Mouse (Mus musculus): ENCODE measurements around the gene Relb. TPM values are rescaled to one million over a fixed set of nuclear protein-coding genes. Genes with fewer than 3 reads are reported as not detected.
A peak's percentile ranks its signal among the peaks of the same experiment; 100 is the strongest.

Relb gene
- polyA plus RNA-seq, 1 experiment from 2014 or later = 10.5 TPM

GRCm38 (mm10) chr7:19573776-19574140, 55.5 kb downstream of the Relb start:
- 9% methylated on average over 16 of the region's 16 CpGs for WGBS
- ATAC-seq = no peak
- no peak for TF ChIP-seq CTCF (IDR thresholded peaks at IDR 0.05; ENCODE audit: low read depth)

GRCm38 (mm10) chr7:19572926-19573775, 56.1 kb downstream of the Relb start:
- peak; percentile 36 for TF ChIP-seq CTCF (IDR thresholded peaks at IDR 0.05; ENCODE audit: low read depth)
- H3K4me1 ChIP-seq (replicated peaks; ENCODE audit: control insufficient read depth, insufficient read depth, low read length) = peaks cover 18% of the 10 kb centered on the region
- peak; percentile 86 for ATAC-seq
- peak overlapping the region; percentile 88 for H3K27ac ChIP-seq (ENCODE audit: low read depth, low read length)
- H3K9me3 ChIP-seq (ENCODE audit: control insufficient read depth) = no peaks in the 10 kb centered on the region
- peak overlapping the region; percentile 62 for H3K4me3 ChIP-seq (ENCODE audit: low read depth, low read length)
- peak overlapping the region; percentile 75 for H3K9ac ChIP-seq (ENCODE audit: low read depth, low read length)
- H3K27me3 ChIP-seq (replicated peaks; ENCODE audit: control insufficient read depth, insufficient read depth, low read length) = peaks cover 12% of the 10 kb centered on the region; the same call in 1 of the 2 replicates
- under 1% methylated on average over 53 of the region's 53 CpGs for WGBS
- H3K36me3 ChIP-seq (ENCODE audit: control insufficient read depth, insufficient read depth) = peaks cover 12% of the 10 kb centered on the region; the same call in 1 of the 2 replicates
- peak overlapping the region; percentile 89 for H3K4me2 ChIP-seq (replicated peaks; ENCODE audit: low read depth)

More at GRCm38 (mm10) chr7:19573776-19574140, 55.5 kb downstream of the Relb start:
- H3K36me3 ChIP-seq (ENCODE audit: control insufficient read depth, insufficient read depth) = peaks cover 12% of the 10 kb centered on the region; the same call in 1 of the 2 replicates
- H3K4me1 ChIP-seq (replicated peaks; ENCODE audit: control insufficient read depth, insufficient read depth, low read length) = peaks cover 18% of the 10 kb centered on the region
- peak overlapping the region; percentile 62 for H3K4me3 ChIP-seq (ENCODE audit: low read depth, low read length)
- no peaks in the 10 kb centered on the region for H3K9me3 ChIP-seq (ENCODE audit: control insufficient read depth)
- H3K27me3 ChIP-seq (replicated peaks; ENCODE audit: control insufficient read depth, insufficient read depth, low read length) = peaks cover 12% of the 10 kb centered on the region; the same call in 1 of the 2 replicates
- H3K9ac ChIP-seq (ENCODE audit: low read depth, low read length) = peak overlapping the region; percentile 75
- H3K27ac ChIP-seq (ENCODE audit: low read depth, low read length) = peak overlapping the region; percentile 88
- H3K4me2 ChIP-seq (replicated peaks; ENCODE audit: low read depth) = peak overlapping the region; percentile 89

GRCm38 (mm10) chr7:19569647-19570046, 59.6 kb downstream of the Relb start:
- WGBS = 81% methylated on average over 3 of the region's 3 CpGs
- no peak for TF ChIP-seq CTCF (IDR thresholded peaks at IDR 0.05; ENCODE audit: low read depth)
- ATAC-seq = no peak
- Histone ChIP-seq H3K9ac (ENCODE audit: low read depth, low read length) (no peak overlapping the region), H3K36me3 (ENCODE audit: control insufficient read depth, insufficient read depth) (peaks cover 27% of the 10 kb centered on the region; the same call in 1 of the 2 replicates), H3K4me2 (replicated peaks; ENCODE audit: low read depth) (no peak overlapping the region), H3K4me1 (replicated peaks; ENCODE audit: control insufficient read depth, insufficient read depth, low read length) (peaks cover 10% of the 10 kb centered on the region; the same call in 1 of the 2 replicates), H3K27me3 (replicated peaks; ENCODE audit: control insufficient read depth, insufficient read depth, low read length) (no peaks in the 10 kb centered on the region), H3K9me3 (ENCODE audit: control insufficient read depth) (no peaks in the 10 kb centered on the region), H3K27ac (ENCODE audit: low read depth, low read length) (no peak overlapping the region), H3K4me3 (ENCODE audit: low read depth, low read length) (no peak overlapping the region)

GRCm38 (mm10) chr7:19567426-19567825, 61.8 kb downstream of the Relb start:
- Histone ChIP-seq H3K27me3 (replicated peaks; ENCODE audit: control insufficient read depth, insufficient read depth, low read length) (no peaks in the 10 kb centered on the region), H3K4me1 (replicated peaks; ENCODE audit: control insufficient read depth, insufficient read depth, low read length) (peaks cover 7% of the 10 kb centered on the region; the same call in 1 of the 2 replicates), H3K27ac (ENCODE audit: low read depth, low read length) (no peak overlapping the region), H3K4me3 (ENCODE audit: low read depth, low read length) (no peak overlapping the region), H3K9me3 (ENCODE audit: control insufficient read depth) (no peaks in the 10 kb centered on the region), H3K4me2 (replicated peaks; ENCODE audit: low read depth) (no peak overlapping the region), H3K9ac (ENCODE audit: low read depth, low read length) (no peak overlapping the region), H3K36me3 (ENCODE audit: control insufficient read depth, insufficient read depth) (peaks cover 32% of the 10 kb centered on the region)
- no peak for TF ChIP-seq CTCF (IDR thresholded peaks at IDR 0.05; ENCODE audit: low read depth)
- no peak for ATAC-seq
- 85% methylated on average over 8 of the region's 8 CpGs for WGBS

- Histone ChIP-seq H3K27me3 (replicated peaks; ENCODE audit: control insufficient read depth, insufficient read depth, low read length) (no peaks in the 10 kb centered on the region), H3K27ac (ENCODE audit: low read depth, low read length) (no peak overlapping the region), H3K4me1 (replicated peaks; ENCODE audit: control insufficient read depth, insufficient read depth, low read length) (no peaks in the 10 kb centered on the region), H3K9me3 (ENCODE audit: control insufficient read depth) (no peaks in the 10 kb centered on the region), H3K4me3 (ENCODE audit: low read depth, low read length) (no peak overlapping the region), H3K36me3 (ENCODE audit: control insufficient read depth, insufficient read depth) (peaks cover 32% of the 10 kb centered on the region), H3K9ac (ENCODE audit: low read depth, low read length) (no peak overlapping the region), H3K4me2 (replicated peaks; ENCODE audit: low read depth) (no peak overlapping the region)
- WGBS = 91% methylated on average over 2 of the region's 2 CpGs
- TF ChIP-seq CTCF (IDR thresholded peaks at IDR 0.05; ENCODE audit: low read depth) = no peak
- ATAC-seq = no peak
Measured at GRCm38 (mm10) chr7:19565803-19566202, 63.4 kb downstream of the Relb start.

- no peak overlapping the region for H3K9ac ChIP-seq (ENCODE audit: low read depth, low read length)
- peak overlapping the region; percentile 28; the same call in 1 of the 2 replicates for H3K27ac ChIP-seq (ENCODE audit: low read depth, low read length)
- H3K4me1 ChIP-seq (replicated peaks; ENCODE audit: control insufficient read depth, insufficient read depth, low read length) = peaks cover 9% of the 10 kb centered on the region; the same call in 1 of the 2 replicates
- H3K9me3 ChIP-seq (ENCODE audit: control insufficient read depth) = no peaks in the 10 kb centered on the region
- H3K36me3 ChIP-seq (ENCODE audit: control insufficient read depth, insufficient read depth) = peaks cover 23% of the 10 kb centered on the region
- WGBS = 93% methylated on average over 4 of the region's 4 CpGs
- H3K4me2 ChIP-seq (replicated peaks; ENCODE audit: low read depth) = no peak overlapping the region
- no peak overlapping the region for H3K4me3 ChIP-seq (ENCODE audit: low read depth, low read length)
- no peaks in the 10 kb centered on the region for H3K27me3 ChIP-seq (replicated peaks; ENCODE audit: control insufficient read depth, insufficient read depth, low read length)
- no peak for ATAC-seq
- peak; percentile 52 for TF ChIP-seq CTCF (IDR thresholded peaks at IDR 0.05; ENCODE audit: low read depth)
Measured at GRCm38 (mm10) chr7:19564455-19564854, 64.8 kb downstream of the Relb start.
